Mouse (Mus musculus): ENCODE measurements around the gene Olfr6.
"Not testable (repeated sequence)": the region's sequence is repeated elsewhere in the genome, so short reads cannot be mapped to it uniquely, and the experiment has no call there.

Gene Olfr6

GRCm38 (mm10) chr7:106963837-106964236 is at the start of gene Olfr6:
Gene Olfr6, minus strand, starts transcription at chr7:106963937.
- DNase-seq (ENCODE audit: low read depth): no peak

GRCm38 (mm10) chr7:107005972-107006371 is 42.2 kb upstream of the Olfr6 start, which contains the start of gene Olfr2:
Gene Olfr2, minus strand, starts transcription at chr7:107006072.
- no peak for DNase-seq (ENCODE audit: low read depth)

GRCm38 (mm10) chr7:107004169-107004568 is 40.4 kb upstream of the Olfr6 start:
- DNase-seq (ENCODE audit: low read depth): no peak

- DNase-seq (ENCODE audit: low read depth): no peak
Measured at GRCm38 (mm10) chr7:107000798-107001197, 37.1 kb upstream of the Olfr6 start.

DNA sequence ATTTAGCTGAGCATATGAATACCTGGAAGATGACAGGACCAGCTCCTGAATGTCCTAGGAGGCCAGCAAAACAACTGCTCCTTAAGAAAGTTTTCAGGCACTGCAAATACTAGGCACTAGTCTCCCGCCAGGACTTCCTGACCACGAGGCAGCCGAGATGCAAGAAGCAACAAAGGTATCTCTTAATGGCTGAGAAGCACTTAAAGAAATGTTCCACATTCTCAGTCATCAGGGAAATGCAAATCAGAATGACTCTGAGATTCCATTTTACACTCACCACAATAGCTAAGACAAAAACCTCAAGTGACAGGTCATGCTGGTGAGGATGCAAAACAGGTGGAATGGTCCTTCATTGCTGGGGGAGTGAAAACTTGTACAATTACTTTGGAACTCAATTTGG is 21.5 kb upstream of the Olfr6 start:
- DNase-seq (ENCODE audit: low read depth): no peak

- no peak for DNase-seq (ENCODE audit: low read depth)
Measured at GRCm38 (mm10) chr7:106975353-106975752, 11.6 kb upstream of the Olfr6 start, which contains the start of gene Olfr711. Gene Olfr711, minus strand, starts transcription at chr7:106975453.

DNA sequence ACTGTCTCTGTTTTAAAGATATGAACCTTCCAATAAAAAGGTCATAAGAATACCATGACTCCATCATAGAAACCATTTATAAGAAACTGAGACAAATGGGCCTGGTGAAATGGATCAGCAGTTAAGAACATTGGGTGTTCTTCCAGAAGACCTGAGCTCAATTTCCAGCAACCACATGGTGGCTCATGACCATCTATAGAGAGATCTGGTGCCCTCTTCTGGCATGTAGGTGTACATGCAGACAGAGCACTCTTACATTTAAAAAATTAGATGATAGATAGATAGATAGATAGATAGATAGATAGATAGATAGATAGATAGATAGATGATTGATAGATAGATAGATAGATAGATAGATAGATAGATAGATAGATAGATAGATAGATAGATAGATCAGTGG is 3.8 kb upstream of the Olfr6 start:
- peak; percentile 10 for DNase-seq (ENCODE audit: low read depth)

DNA sequence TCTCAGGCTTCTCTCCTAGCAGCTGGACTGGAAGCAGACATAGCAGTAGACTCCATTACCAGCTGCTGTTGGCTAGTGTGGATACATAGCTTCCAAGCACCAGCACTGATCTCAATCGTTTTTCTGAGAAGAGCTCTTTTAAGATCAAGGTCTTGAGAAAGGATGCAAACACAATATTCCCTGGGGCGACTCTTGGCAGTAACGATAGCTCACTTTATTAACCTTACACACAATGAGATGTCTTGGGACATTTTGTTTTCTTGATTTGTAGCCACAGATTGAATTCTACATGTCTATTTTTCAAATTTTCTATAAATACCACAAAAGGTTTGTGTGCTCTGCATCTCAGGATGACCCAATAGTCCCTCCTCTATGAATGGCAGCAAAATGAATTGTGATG is 15.5 kb downstream of the Olfr6 start, which contains the start of gene Olfr710:
TSS of gene Olfr710 (minus strand) at position 101 of the 400 bp plus-strand sequence.
- no peak for DNase-seq (ENCODE audit: low read depth)

DNA sequence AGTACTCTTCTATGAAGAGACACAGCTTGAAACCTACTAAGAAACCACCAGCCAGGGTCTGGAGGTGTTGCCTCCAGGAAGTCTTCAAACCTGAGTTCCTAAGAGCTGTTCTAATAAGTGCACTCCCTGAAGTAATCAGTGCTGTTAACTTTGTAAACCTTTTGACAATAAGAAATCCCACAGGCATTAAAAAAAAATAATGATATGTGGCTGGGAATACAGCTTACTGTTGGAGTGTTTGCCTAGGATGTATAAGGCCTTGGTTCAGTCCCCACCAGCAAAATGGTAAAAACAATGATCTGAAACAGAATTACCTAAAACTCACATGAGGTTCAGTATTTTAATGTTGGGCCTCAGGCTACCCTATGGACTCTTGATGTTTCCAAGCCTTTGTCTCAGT is 31.6 kb downstream of the Olfr6 start, which contains the start of gene Olfr709-ps1:
TSS of gene Olfr709-ps1 (minus strand) at position 101 of the 400 bp plus-strand sequence.
- no peak for DNase-seq (ENCODE audit: low read depth)

DNA sequence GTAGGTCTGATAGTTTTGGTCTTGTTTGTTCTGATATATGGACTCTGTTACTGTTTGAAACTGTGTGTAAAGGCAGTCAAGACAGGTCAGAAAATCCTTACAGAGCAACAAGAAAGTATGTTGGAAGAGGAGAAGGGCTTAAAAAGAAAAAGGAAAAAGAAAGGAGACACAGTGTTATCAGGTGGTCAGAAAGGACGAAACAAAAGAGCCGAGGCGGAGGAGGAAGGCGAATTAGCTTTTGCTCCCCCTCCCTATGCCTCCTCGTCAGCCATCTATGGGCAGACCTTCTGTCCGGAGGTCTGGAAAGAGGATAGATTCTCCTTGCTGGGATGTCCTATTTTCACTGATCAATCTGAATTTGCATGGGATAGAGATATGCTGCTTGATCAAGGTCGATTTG is 42.8 kb downstream of the Olfr6 start:
- not testable (repeated sequence) for DNase-seq (ENCODE audit: low read depth)

DNA sequence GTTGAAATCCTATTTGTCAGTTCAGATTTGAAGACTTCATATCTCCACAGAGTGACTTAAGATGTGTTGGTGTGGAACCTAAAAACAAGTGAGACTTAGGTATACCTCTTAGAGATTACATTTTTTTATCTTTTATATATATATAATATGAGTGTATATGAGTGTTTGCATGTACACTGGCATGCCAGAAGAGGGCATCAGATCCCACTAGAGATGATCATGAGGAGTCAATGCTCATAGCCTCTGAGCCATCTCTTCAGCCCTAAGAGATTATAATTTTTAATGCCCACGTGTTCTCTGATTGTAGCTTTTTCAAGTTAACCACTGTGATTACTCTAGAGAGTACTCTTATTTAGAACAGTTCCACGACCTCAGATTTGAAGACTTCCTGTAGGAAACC is 56.1 kb downstream of the Olfr6 start, which contains the start of gene Olfr1532-ps1:
TSS of gene Olfr1532-ps1 (plus strand) at position 326 of the 400 bp plus-strand sequence.
- no peak for DNase-seq (ENCODE audit: low read depth)
